Mouse (Mus musculus) left cerebral cortex, adult 2 months (tissue): ENCODE measurements around the gene Pomt1. TPM values are rescaled to one million over a fixed set of nuclear protein-coding genes. Genes with fewer than 3 reads are reported as not detected.

Source experiments
- DNase-seq, 2 experiments: peaks; one replicate each; pipeline ENCODE4 v3.0.0; 2021 to 2022; ENCODE audit warnings: low spot score in 2 of 2, mixed read lengths in 1 of 2; ENCODE audit errors: extremely low spot score in 1 of 2
- H3K27ac ChIP-seq: fragments of 200-600 bp; 2 replicates; pipeline ENCODE4 v1.8.1; 2022
- H3K4me3 ChIP-seq: fragments of 200-600 bp; 2 replicates; pipeline ENCODE4 v1.8.1; 2022
- CTCF ChIP-seq: fragments of 200-600 bp; IDR thresholded peaks from 2 replicates; pipeline ENCODE4 v1.8.1; 2022; ENCODE audit warnings: antibody characterized with exemption, mild to moderate bottlenecking, moderate library complexity
- intact Hi-C: fragments of 180-260 bp; cut with DNase I; formaldehyde crosslinking; loops from one replicate; pipeline ENCODE4 v1.15.1; 2025
- total RNA-seq, 2 experiments: library from RNA; stranded (reverse); gene quantifications; 2 replicates each; pipeline ENCODE4 v1.2.3; 2021

Pomt1 gene
- total RNA-seq, 2 experiments from 2014 or later = 23.7 to 25.3 TPM

DNA sequence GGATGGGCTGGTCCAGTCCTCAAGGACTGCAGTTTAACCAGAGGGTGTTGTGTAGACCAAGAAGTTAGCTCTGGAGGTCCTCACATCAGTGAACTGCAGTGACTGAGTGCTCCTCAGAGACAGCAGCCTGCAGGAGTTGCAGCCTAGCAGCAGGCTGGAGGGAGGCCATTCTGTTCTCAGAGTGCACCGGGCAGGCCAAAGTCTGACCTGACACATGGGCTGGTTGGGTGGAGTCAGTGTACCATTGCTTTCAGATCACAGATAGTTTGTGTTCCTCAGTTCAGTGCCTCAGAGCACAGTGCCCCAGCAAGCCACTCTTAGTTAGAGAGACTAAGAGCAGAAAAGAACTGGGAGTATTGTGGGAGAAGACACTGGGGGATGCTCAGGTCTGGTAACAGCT is 28.7 kb upstream of the Pomt1 start:
- TF ChIP-seq CTCF = no peak
- DNase-seq = no peak
- Histone ChIP-seq H3K27ac (no peak overlapping the region), H3K4me3 (no peak overlapping the region)
- intact Hi-C loops = loop anchor here (10.0 kb wide), 1 partner anchor 183 kb away; no protein-coding TSS in a partner anchor

GRCm38 (mm10) chr2:32211689-32212088 is 24.7 kb upstream of the Pomt1 start:
- TF ChIP-seq CTCF = no peak
- Histone ChIP-seq H3K4me3 (no peak overlapping the region), H3K27ac (no peak overlapping the region)
- DNase-seq = no peak
- intact Hi-C loops = no loop called here

- no peak for DNase-seq
- no peak for TF ChIP-seq CTCF
- Histone ChIP-seq H3K27ac (no peak overlapping the region), H3K4me3 (no peak overlapping the region)
- intact Hi-C loops = no loop called here
Measured at GRCm38 (mm10) chr2:32213000-32213399, 23.4 kb upstream of the Pomt1 start.

- Histone ChIP-seq H3K27ac (no peak overlapping the region), H3K4me3 (no peak overlapping the region)
- intact Hi-C loops = no loop called here
- DNase-seq = no peak
- TF ChIP-seq CTCF = no peak
Measured at GRCm38 (mm10) chr2:32215576-32215975, 20.8 kb upstream of the Pomt1 start.

GRCm38 (mm10) chr2:32216506-32216905 is 19.9 kb upstream of the Pomt1 start:
- no peak overlapping the region for H3K27ac ChIP-seq
- H3K4me3 ChIP-seq = no peak overlapping the region
- TF ChIP-seq CTCF = no peak
- intact Hi-C loops = no loop called here
- DNase-seq = no peak

DNA sequence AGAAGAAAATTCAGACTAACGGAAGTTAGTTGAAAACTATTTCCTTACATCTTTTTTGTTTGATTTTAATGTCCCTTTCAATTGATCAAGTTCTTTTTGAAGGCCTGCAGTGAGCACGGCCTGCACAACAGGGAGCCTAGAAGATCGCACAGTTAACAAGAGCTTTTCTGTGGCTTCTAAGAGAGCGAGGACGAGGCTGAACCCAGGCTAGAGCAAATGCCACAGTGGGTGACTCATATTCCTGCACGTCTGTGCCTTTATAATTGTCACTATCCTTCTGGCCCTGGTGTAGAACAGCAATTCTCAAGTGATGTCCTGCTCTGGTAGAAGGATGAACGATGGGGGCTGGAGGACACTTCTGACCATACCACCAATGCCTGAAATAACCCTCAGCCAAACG is 18.7 kb upstream of the Pomt1 start:
- no peak for TF ChIP-seq CTCF
- intact Hi-C loops = no loop called here
- Histone ChIP-seq H3K4me3 (no peak overlapping the region), H3K27ac (0 out of 2 replicates have a peak overlapping the region, but pooled peaks have one; percentile 1)
- no peak for DNase-seq

- no peak for DNase-seq
- intact Hi-C loops = no loop called here
- TF ChIP-seq CTCF = no peak
- H3K4me3 ChIP-seq = no peak overlapping the region
- 0 out of 2 replicates have a peak overlapping the region, but pooled peaks have one; percentile 1 for H3K27ac ChIP-seq
Measured at GRCm38 (mm10) chr2:32218113-32218512, 18.3 kb upstream of the Pomt1 start.

DNA sequence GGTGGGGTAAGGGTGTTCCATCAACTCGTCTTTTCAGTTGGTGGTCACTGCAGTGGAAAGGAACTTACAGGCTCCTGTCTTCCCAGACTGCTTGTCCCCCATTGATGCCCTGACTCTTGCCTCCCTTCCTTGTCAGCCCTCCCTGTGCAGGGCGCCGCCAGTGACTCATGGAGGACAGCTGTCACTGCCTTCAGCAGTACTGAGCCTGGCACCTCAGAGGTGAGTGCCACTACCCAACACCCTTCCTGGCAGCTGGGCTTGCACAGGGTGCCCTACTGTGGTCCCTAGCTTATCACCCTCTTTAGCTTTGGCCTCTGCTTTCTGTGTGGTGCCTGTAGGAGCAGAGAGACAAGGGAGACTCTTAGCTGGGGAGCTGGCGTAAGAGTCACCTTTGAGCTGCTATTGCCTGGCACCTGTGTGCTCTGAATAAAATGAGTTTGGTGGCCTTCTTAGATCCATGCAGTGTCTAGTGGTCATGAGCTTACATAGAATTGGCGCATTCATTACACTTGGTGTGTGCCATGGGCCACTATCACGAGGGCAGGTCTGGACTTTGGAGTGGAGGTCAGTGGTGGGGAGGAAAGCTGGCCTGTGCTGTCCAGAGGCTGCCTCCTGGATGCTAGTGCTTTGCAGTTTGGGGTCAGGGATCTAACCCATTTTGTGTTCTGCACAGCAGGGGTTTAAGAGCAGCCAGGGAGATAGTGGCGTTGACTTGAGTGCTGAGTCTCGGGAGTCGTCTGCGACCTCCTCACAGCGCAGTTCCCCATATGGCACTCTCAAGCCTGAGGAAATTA is 17.7 kb upstream of the Pomt1 start:
- intact Hi-C loops = no loop called here
- Histone ChIP-seq H3K27ac (0 out of 2 replicates have a peak overlapping the region, but pooled peaks have one; percentile 8), H3K4me3 (no peak overlapping the region)
- DNase-seq = no peak
- no peak for TF ChIP-seq CTCF

DNA sequence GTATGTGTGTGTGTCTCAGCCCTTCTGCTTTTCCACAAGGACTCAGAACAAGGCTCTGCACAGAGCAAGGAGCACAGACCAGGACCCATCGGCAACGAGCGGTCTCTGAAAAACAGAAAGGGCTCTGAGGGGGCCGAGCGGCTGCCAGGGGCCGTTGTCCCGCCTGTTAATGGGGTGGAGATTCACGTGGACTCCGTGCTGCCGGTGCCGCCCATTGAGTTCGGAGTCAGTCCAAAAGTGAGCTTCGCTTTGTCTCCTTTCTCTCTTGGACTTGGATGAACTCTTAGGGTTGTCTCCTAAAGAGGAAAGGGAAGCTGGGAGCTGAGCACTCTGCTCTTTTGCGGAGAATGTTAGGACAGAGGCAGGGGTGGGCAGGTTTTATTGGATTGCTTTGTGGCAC is 16.9 kb upstream of the Pomt1 start:
- TF ChIP-seq CTCF = no peak
- Histone ChIP-seq H3K27ac (no peak overlapping the region), H3K4me3 (no peak overlapping the region)
- intact Hi-C loops = no loop called here
- no peak for DNase-seq

GRCm38 (mm10) chr2:32220021-32220420 is 16.4 kb upstream of the Pomt1 start:
- intact Hi-C loops = no loop called here
- Histone ChIP-seq H3K27ac (no peak overlapping the region), H3K4me3 (no peak overlapping the region)
- DNase-seq = no peak
- TF ChIP-seq CTCF = no peak

GRCm38 (mm10) chr2:32220969-32221368 is 15.4 kb upstream of the Pomt1 start:
- intact Hi-C loops = no loop called here
- no peak for DNase-seq
- Histone ChIP-seq H3K4me3 (no peak overlapping the region), H3K27ac (no peak overlapping the region)
- TF ChIP-seq CTCF = no peak

DNA sequence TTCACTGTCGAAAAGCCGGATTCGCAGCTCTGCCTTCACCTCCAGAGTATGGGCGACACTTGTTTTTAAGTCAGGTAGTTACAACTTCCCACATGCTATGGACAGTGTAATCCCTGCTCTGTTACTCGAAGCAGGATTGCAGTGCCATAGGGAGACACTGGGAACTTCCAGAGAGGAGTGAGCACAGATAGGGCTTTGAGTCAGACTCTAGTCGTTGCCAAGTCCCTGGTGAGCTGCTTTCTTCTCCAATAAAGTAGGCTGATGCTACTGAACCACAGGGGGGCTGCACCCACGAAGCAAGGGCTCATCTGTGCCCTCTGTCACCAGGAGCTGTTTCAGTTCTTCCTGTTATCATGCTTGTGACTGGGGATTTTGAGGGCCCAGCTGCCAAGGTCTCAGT is 14.8 kb upstream of the Pomt1 start:
- DNase-seq = no peak
- Histone ChIP-seq H3K4me3 (no peak overlapping the region), H3K27ac (no peak overlapping the region; the same call in 1 of the 2 replicates)
- TF ChIP-seq CTCF = no peak; the same call in 1 of the 2 replicates
- intact Hi-C loops = no loop called here

DNA sequence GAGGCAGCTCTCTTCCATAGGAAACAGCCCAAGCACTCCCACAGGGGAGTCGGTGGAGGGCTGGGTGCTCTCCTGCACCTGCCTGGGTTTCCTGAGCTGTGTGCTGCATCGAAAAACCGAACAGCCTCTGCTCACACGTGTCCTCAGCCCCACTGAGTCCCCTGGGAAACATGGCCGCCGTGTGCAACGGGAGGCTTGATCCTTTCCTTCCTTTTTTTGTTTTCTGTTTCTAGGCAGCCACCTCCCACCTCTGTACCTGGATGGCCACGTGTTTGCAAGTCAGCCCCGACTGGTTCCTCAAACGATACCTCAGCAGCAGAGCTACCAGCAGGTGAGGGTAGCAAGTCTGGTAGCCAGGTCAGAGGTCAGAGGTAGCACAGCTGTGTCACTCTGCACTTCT is 14.3 kb upstream of the Pomt1 start:
- no peak for DNase-seq
- H3K4me3 ChIP-seq = no peak overlapping the region
- no peak for TF ChIP-seq CTCF
- intact Hi-C loops = no loop called here
- H3K27ac ChIP-seq = no peak overlapping the region; the same call in 1 of the 2 replicates
